Mouse (Mus musculus): Measurements from ENCODE around the gene Cops2.

DNA sequence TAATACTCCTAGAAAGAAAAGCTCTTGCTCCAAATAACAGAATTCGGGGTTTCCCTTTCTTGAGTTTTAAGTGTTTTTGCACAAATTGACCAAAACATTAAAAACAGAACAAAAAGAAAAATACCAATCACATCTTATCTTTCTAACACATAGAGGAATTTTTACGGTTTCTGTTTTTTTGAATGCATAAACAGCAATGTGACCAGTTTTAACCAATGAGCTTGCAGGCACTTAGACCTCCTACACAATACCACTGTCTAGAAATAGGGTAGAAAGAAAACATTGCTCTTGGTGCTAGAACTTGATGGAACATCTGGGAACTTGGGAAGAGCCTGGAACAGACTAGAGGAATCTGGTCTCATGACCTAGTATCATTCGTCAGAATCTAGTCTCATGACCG, 68.7 kb downstream of the Cops2 start:
- TF ChIP-seq POLR2A (IDR thresholded peaks at IDR 0.05; ENCODE audit: low read depth, low read length) (no peak), CTCF (IDR thresholded peaks at IDR 0.05; ENCODE audit: borderline replicate concordance, insufficient read depth, low read length) (no peak)

Measured in embryonic fibroblast, embryonic 13.5 days (primary cell).